Mouse (Mus musculus): ENCODE results near the gene Zfp36. TPM values are rescaled to one million over a fixed set of nuclear protein-coding genes. Genes with fewer than 3 reads are reported as not detected.

Zfp36 gene
- total and polyA plus RNA-seq, 3 experiments = 0.50 to 2.8 TPM; not detected in 1

GRCm38 (mm10) chr7:28334534-28334933, 45.5 kb downstream of the Zfp36 start:
- H3K4me1 ChIP-seq (ENCODE audit: control insufficient read depth in 1 of 2, insufficient read depth in 2 of 2, low read length in 2 of 2) = 0 out of 4 replicates have a peak, but pooled peaks cover 0 to 6% of the 10 kb centered on the region in 2 experiments
- no peak for TF ChIP-seq TCF12 (IDR thresholded peaks at IDR 0.05; ENCODE audit: low read depth, low read length)
- no peak for TF ChIP-seq MAX (IDR thresholded peaks at IDR 0.05; ENCODE audit: low read length)
- no peak for TF ChIP-seq POLR2A (IDR thresholded peaks at IDR 0.05; ENCODE audit: control insufficient read depth in 1 of 2, insufficient read depth in 1 of 2, low read depth in 1 of 2, low read length in 2 of 2, poor library complexity in 1 of 2)
- TF ChIP-seq MYC (IDR thresholded peaks at IDR 0.05; ENCODE audit: low read depth, low read length) = no peak
- TF ChIP-seq ZC3H11A (IDR thresholded peaks at IDR 0.05; ENCODE audit: low read depth, low read length) = no peak
- TF ChIP-seq TAL1 (IDR thresholded peaks at IDR 0.05; ENCODE audit: low read length) = no peak
- TF ChIP-seq CTCF (IDR thresholded peaks at IDR 0.05 in 2 of 3, conservative IDR thresholded peaks at IDR 0.05 in 1 of 3; ENCODE audit: control insufficient read depth in 1 of 3, insufficient read depth in 1 of 3, low read depth in 2 of 3, low read length in 3 of 3, poor library complexity in 1 of 3, severe bottlenecking in 1 of 3) = no peak
- TF ChIP-seq CHD1 (IDR thresholded peaks at IDR 0.05; ENCODE audit: low read depth, low read length) = no peak
- no peak for TF ChIP-seq ZMIZ1 (IDR thresholded peaks at IDR 0.05; ENCODE audit: low read depth, low read length)
- no peak for TF ChIP-seq MXI1 (IDR thresholded peaks at IDR 0.05; ENCODE audit: low read depth, low read length)
- TF ChIP-seq USF2 (IDR thresholded peaks at IDR 0.05; ENCODE audit: borderline replicate concordance in 1 of 2, insufficient read depth in 1 of 2, low read depth in 1 of 2, low read length in 2 of 2) = no peak
- TF ChIP-seq SIN3A (IDR thresholded peaks at IDR 0.05; ENCODE audit: low read length) = no peak
- TF ChIP-seq NELFE (IDR thresholded peaks at IDR 0.05; ENCODE audit: low read depth, low read length) = no peak
- no peak for TF ChIP-seq BHLHE40 (IDR thresholded peaks at IDR 0.05; ENCODE audit: borderline replicate concordance, low read depth, low read length)
- TF ChIP-seq E2F4 (IDR thresholded peaks at IDR 0.05; ENCODE audit: borderline replicate concordance, low read depth, low read length) = no peak
- TF ChIP-seq CHD2 (IDR thresholded peaks at IDR 0.05; ENCODE audit: low read length) = no peak
- no peak overlapping the region for H3K4me3 ChIP-seq (ENCODE audit: control insufficient read depth in 1 of 2, insufficient read depth in 1 of 2, low read depth in 2 of 2, low read length in 2 of 2)
- H3K27ac ChIP-seq (ENCODE audit: control insufficient read depth, low read depth, low read length) = no peak overlapping the region
- H3K9ac ChIP-seq (ENCODE audit: control insufficient read depth, low read depth, low read length, poor library complexity, severe bottlenecking) = no peak overlapping the region
- peaks cover 50% of the 10 kb centered on the region for H3K79me2 ChIP-seq (ENCODE audit: control insufficient read depth, insufficient read depth, low read length, poor library complexity)
- H3K9me3 ChIP-seq (replicated peaks; ENCODE audit: insufficient read depth, low read length) = no peaks in the 10 kb centered on the region
- H3K36me3 ChIP-seq (ENCODE audit: control insufficient read depth in 1 of 2, insufficient read depth in 2 of 2, low read length in 2 of 2) = peaks cover 9 to 11% of the 10 kb centered on the region in 2 experiments
- no peaks in the 10 kb centered on the region for H3K27me3 ChIP-seq (ENCODE audit: control insufficient read depth in 1 of 2, insufficient read depth in 2 of 2, low read length in 2 of 2)
- DNase-seq (ENCODE audit: low read depth, low spot score) = no peak

DNA sequence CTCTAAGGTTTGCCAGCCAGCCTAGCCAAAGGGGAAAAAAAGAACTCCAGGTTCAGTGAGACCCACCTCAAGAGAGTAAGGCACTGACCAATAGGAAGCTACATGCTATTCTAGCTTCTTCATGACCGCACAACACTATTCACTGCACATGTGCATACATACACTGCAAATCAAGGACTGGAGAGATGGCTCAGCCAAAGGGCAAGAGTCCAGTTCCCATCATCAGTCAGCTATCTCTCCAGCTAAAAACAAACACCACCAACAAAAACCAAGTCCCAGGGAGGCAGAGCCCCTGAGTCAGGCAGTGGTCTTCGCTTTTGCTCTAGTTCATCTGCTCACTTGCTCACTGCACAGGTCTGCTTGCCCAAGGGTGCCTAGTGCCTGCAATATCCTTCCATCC, 51.8 kb downstream of the Zfp36 start:
- Histone ChIP-seq H3K79me2 (ENCODE audit: control insufficient read depth, insufficient read depth, low read length, poor library complexity) (peaks cover 1% of the 10 kb centered on the region; the same call in 1 of the 2 replicates), H3K4me1 (ENCODE audit: control insufficient read depth in 1 of 2, insufficient read depth in 2 of 2, low read length in 2 of 2) (peaks cover 6 to 8% of the 10 kb centered on the region in 2 experiments), H3K36me3 (ENCODE audit: control insufficient read depth in 1 of 2, insufficient read depth in 2 of 2, low read length in 2 of 2) (peaks cover 7 to 41% of the 10 kb centered on the region in 2 experiments), H3K27ac (ENCODE audit: control insufficient read depth, low read depth, low read length) (no peak overlapping the region), H3K4me3 (ENCODE audit: control insufficient read depth in 1 of 2, insufficient read depth in 1 of 2, low read depth in 2 of 2, low read length in 2 of 2) (no peak overlapping the region), H3K9ac (ENCODE audit: control insufficient read depth, low read depth, low read length, poor library complexity, severe bottlenecking) (no peak overlapping the region), H3K27me3 (ENCODE audit: control insufficient read depth in 1 of 2, insufficient read depth in 2 of 2, low read length in 2 of 2) (no peaks in the 10 kb centered on the region), H3K9me3 (replicated peaks; ENCODE audit: insufficient read depth, low read length) (no peaks in the 10 kb centered on the region)
- DNase-seq (ENCODE audit: low read depth, low spot score) = no peak
- TF ChIP-seq RCOR1 (IDR thresholded peaks at IDR 0.05; ENCODE audit: low read depth, low read length) (no peak), MYC (IDR thresholded peaks at IDR 0.05; ENCODE audit: low read depth, low read length) (no peak), MEF2A (IDR thresholded peaks at IDR 0.05; ENCODE audit: extremely low read depth, insufficient replicate concordance, low read depth, low read length, poor library complexity, severe bottlenecking) (no peak), BHLHE40 (IDR thresholded peaks at IDR 0.05; ENCODE audit: borderline replicate concordance, low read depth, low read length) (no peak), ZC3H11A (IDR thresholded peaks at IDR 0.05; ENCODE audit: low read depth, low read length) (no peak), SMC3 (IDR thresholded peaks at IDR 0.05; ENCODE audit: low read depth, low read length) (no peak), HCFC1 (IDR thresholded peaks at IDR 0.05; ENCODE audit: low read depth, low read length) (no peak), MAFK (IDR thresholded peaks at IDR 0.05; ENCODE audit: borderline replicate concordance, low read depth, low read length) (no peak), POLR2AphosphoS2 (IDR thresholded peaks at IDR 0.05; ENCODE audit: low read length) (no peak), USF1 (IDR thresholded peaks at IDR 0.05; ENCODE audit: low read depth, low read length) (no peak), SIN3A (IDR thresholded peaks at IDR 0.05; ENCODE audit: low read length) (no peak), E2F4 (IDR thresholded peaks at IDR 0.05; ENCODE audit: borderline replicate concordance, low read depth, low read length) (no peak), NELFE (IDR thresholded peaks at IDR 0.05; ENCODE audit: low read depth, low read length) (no peak), ZMIZ1 (IDR thresholded peaks at IDR 0.05; ENCODE audit: low read depth, low read length) (no peak), ELF1 (IDR thresholded peaks at IDR 0.05; ENCODE audit: low read depth, low read length) (no peak)
